Mouse (Mus musculus): ENCODE data around the gene Bnip2. TPM values are rescaled to one million over a fixed set of nuclear protein-coding genes. Genes with fewer than 3 reads are reported as not detected.

The Bnip2 gene
- polyA plus RNA-seq (2014; fragmentation: Nextera tagmentation; extraction: Ambion mirVana) = 131 and 136 TPM in 2 replicates

GRCm38 (mm10) chr9:69989303-69990121 is at the start of gene Bnip2:
Gene Bnip2, plus strand, starts transcription at chr9:69989466.
- ATAC-seq (ENCODE audit: low FRiP score) = peak; percentile 95
- Histone ChIP-seq H3K27me3 (ENCODE audit: control insufficient read depth, insufficient read depth, low read length) (no peaks in the 10 kb centered on the region), H3K4me3 (ENCODE audit: low read depth, low read length) (peak within 1 kb of the TSS; percentile 99), H3K27ac (ENCODE audit: low read depth, low read length) (peak within 1 kb of the TSS; percentile 95), H3K4me2 (peak within 1 kb of the TSS; percentile 59), H3K9ac (ENCODE audit: low read length) (peak within 1 kb of the TSS; percentile 98), H3K4me1 (ENCODE audit: control insufficient read depth, insufficient read depth, low read length) (peaks cover 10% of the 10 kb centered on the region; the same call in 1 of the 2 replicates), H3K36me3 (ENCODE audit: control insufficient read depth, insufficient read depth, low read length) (no peaks in the 10 kb centered on the region), H3K9me3 (ENCODE audit: control insufficient read depth, low read length) (no peaks in the 10 kb centered on the region)
- WGBS = under 1% methylated on average over 75 of the region's 76 CpGs
- DNase-seq (ENCODE audit: low spot score, missing footprints) = peak; percentile 99

GRCm38 (mm10) chr9:69940839-69941490 is 48.3 kb upstream of the Bnip2 start:
- 92% methylated on average over 7 of the region's 7 CpGs for WGBS
- no peak for DNase-seq (ENCODE audit: low spot score, missing footprints)
- Histone ChIP-seq H3K4me3 (ENCODE audit: low read depth, low read length) (no peak overlapping the region), H3K9ac (ENCODE audit: low read length) (no peak overlapping the region), H3K4me2 (no peak overlapping the region), H3K4me1 (ENCODE audit: control insufficient read depth, insufficient read depth, low read length) (no peaks in the 10 kb centered on the region), H3K27ac (ENCODE audit: low read depth, low read length) (no peak overlapping the region), H3K27me3 (ENCODE audit: control insufficient read depth, insufficient read depth, low read length) (no peaks in the 10 kb centered on the region), H3K9me3 (ENCODE audit: control insufficient read depth, low read length) (no peaks in the 10 kb centered on the region), H3K36me3 (ENCODE audit: control insufficient read depth, insufficient read depth, low read length) (no peaks in the 10 kb centered on the region)
- no peak for ATAC-seq (ENCODE audit: low FRiP score)

GRCm38 (mm10) chr9:69941556-69941955 is 47.7 kb upstream of the Bnip2 start:
- Histone ChIP-seq H3K4me2 (no peak overlapping the region), H3K9ac (ENCODE audit: low read length) (no peak overlapping the region), H3K36me3 (ENCODE audit: control insufficient read depth, insufficient read depth, low read length) (no peaks in the 10 kb centered on the region), H3K9me3 (ENCODE audit: control insufficient read depth, low read length) (no peaks in the 10 kb centered on the region), H3K4me1 (ENCODE audit: control insufficient read depth, insufficient read depth, low read length) (no peaks in the 10 kb centered on the region), H3K27me3 (ENCODE audit: control insufficient read depth, insufficient read depth, low read length) (no peaks in the 10 kb centered on the region), H3K27ac (ENCODE audit: low read depth, low read length) (no peak overlapping the region), H3K4me3 (ENCODE audit: low read depth, low read length) (no peak overlapping the region)
- ATAC-seq (ENCODE audit: low FRiP score) (no peak), DNase-seq (ENCODE audit: low spot score, missing footprints) (no peak)
- 81% methylated on average over 6 of the region's 6 CpGs for WGBS

- H3K27ac ChIP-seq (ENCODE audit: low read depth, low read length) = no peak overlapping the region
- no peak overlapping the region for H3K4me2 ChIP-seq
- no peak overlapping the region for H3K4me3 ChIP-seq (ENCODE audit: low read depth, low read length)
- H3K36me3 ChIP-seq (ENCODE audit: control insufficient read depth, insufficient read depth, low read length) = no peaks in the 10 kb centered on the region
- no peaks in the 10 kb centered on the region for H3K4me1 ChIP-seq (ENCODE audit: control insufficient read depth, insufficient read depth, low read length)
- WGBS = 16% methylated on average over 2 of the region's 2 CpGs
- ATAC-seq (ENCODE audit: low FRiP score) (no peak), DNase-seq (ENCODE audit: low spot score, missing footprints) (peak; percentile 87)
- no peaks in the 10 kb centered on the region for H3K27me3 ChIP-seq (ENCODE audit: control insufficient read depth, insufficient read depth, low read length)
- H3K9ac ChIP-seq (ENCODE audit: low read length) = no peak overlapping the region
- H3K9me3 ChIP-seq (ENCODE audit: control insufficient read depth, low read length) = no peaks in the 10 kb centered on the region
Measured at GRCm38 (mm10) chr9:69948964-69949363, 40.3 kb upstream of the Bnip2 start.

GRCm38 (mm10) chr9:69949641-69950040 is 39.6 kb upstream of the Bnip2 start:
- no peak overlapping the region for H3K4me2 ChIP-seq
- H3K9me3 ChIP-seq (ENCODE audit: control insufficient read depth, low read length) = no peaks in the 10 kb centered on the region
- H3K27ac ChIP-seq (ENCODE audit: low read depth, low read length) = no peak overlapping the region
- WGBS = 92% methylated on average over 4 of the region's 4 CpGs
- no peaks in the 10 kb centered on the region for H3K27me3 ChIP-seq (ENCODE audit: control insufficient read depth, insufficient read depth, low read length)
- ATAC-seq (ENCODE audit: low FRiP score) = no peak
- DNase-seq (ENCODE audit: low spot score, missing footprints) = no peak
- no peak overlapping the region for H3K4me3 ChIP-seq (ENCODE audit: low read depth, low read length)
- H3K36me3 ChIP-seq (ENCODE audit: control insufficient read depth, insufficient read depth, low read length) = no peaks in the 10 kb centered on the region
- H3K9ac ChIP-seq (ENCODE audit: low read length) = no peak overlapping the region
- no peaks in the 10 kb centered on the region for H3K4me1 ChIP-seq (ENCODE audit: control insufficient read depth, insufficient read depth, low read length)

- H3K4me3 ChIP-seq (ENCODE audit: low read depth, low read length) = no peak overlapping the region
- ATAC-seq (ENCODE audit: low FRiP score) (no peak), DNase-seq (ENCODE audit: low spot score, missing footprints) (no peak)
- H3K9me3 ChIP-seq (ENCODE audit: control insufficient read depth, low read length) = no peaks in the 10 kb centered on the region; the same call in 1 of the 2 replicates
- no peaks in the 10 kb centered on the region for H3K4me1 ChIP-seq (ENCODE audit: control insufficient read depth, insufficient read depth, low read length)
- 88% methylated on average over 6 of the region's 6 CpGs for WGBS
- no peak overlapping the region for H3K4me2 ChIP-seq
- no peak overlapping the region for H3K27ac ChIP-seq (ENCODE audit: low read depth, low read length)
- H3K27me3 ChIP-seq (ENCODE audit: control insufficient read depth, insufficient read depth, low read length) = no peaks in the 10 kb centered on the region
- H3K36me3 ChIP-seq (ENCODE audit: control insufficient read depth, insufficient read depth, low read length) = no peaks in the 10 kb centered on the region
- H3K9ac ChIP-seq (ENCODE audit: low read length) = no peak overlapping the region
Measured at GRCm38 (mm10) chr9:69961007-69961406, 28.3 kb upstream of the Bnip2 start.

GRCm38 (mm10) chr9:69964370-69964769 is 24.9 kb upstream of the Bnip2 start:
- WGBS = 85% methylated on average over 3 of the region's 3 CpGs
- Histone ChIP-seq H3K4me2 (no peak overlapping the region), H3K9me3 (ENCODE audit: control insufficient read depth, low read length) (no peaks in the 10 kb centered on the region; the same call in 1 of the 2 replicates), H3K4me1 (ENCODE audit: control insufficient read depth, insufficient read depth, low read length) (no peaks in the 10 kb centered on the region), H3K9ac (ENCODE audit: low read length) (no peak overlapping the region), H3K27me3 (ENCODE audit: control insufficient read depth, insufficient read depth, low read length) (no peaks in the 10 kb centered on the region), H3K36me3 (ENCODE audit: control insufficient read depth, insufficient read depth, low read length) (no peaks in the 10 kb centered on the region), H3K27ac (ENCODE audit: low read depth, low read length) (no peak overlapping the region), H3K4me3 (ENCODE audit: low read depth, low read length) (no peak overlapping the region)
- DNase-seq (ENCODE audit: low spot score, missing footprints) (no peak), ATAC-seq (ENCODE audit: low FRiP score) (no peak)

- peak; percentile 84 for DNase-seq (ENCODE audit: low spot score, missing footprints)
- H3K4me3 ChIP-seq (ENCODE audit: low read depth, low read length) = no peak overlapping the region
- no peak overlapping the region for H3K27ac ChIP-seq (ENCODE audit: low read depth, low read length)
- no peaks in the 10 kb centered on the region for H3K27me3 ChIP-seq (ENCODE audit: control insufficient read depth, insufficient read depth, low read length)
- H3K9me3 ChIP-seq (ENCODE audit: control insufficient read depth, low read length) = no peaks in the 10 kb centered on the region
- 87% methylated on average over 1 of the region's 1 CpGs for WGBS
- H3K4me2 ChIP-seq = no peak overlapping the region
- H3K9ac ChIP-seq (ENCODE audit: low read length) = no peak overlapping the region
- H3K4me1 ChIP-seq (ENCODE audit: control insufficient read depth, insufficient read depth, low read length) = peaks cover 3% of the 10 kb centered on the region; the same call in 1 of the 2 replicates
- ATAC-seq (ENCODE audit: low FRiP score) = no peak
- H3K36me3 ChIP-seq (ENCODE audit: control insufficient read depth, insufficient read depth, low read length) = no peaks in the 10 kb centered on the region
Measured at GRCm38 (mm10) chr9:69985526-69985925, 3.7 kb upstream of the Bnip2 start.

GRCm38 (mm10) chr9:69986063-69986462 is 3.2 kb upstream of the Bnip2 start:
- no peaks in the 10 kb centered on the region for H3K27me3 ChIP-seq (ENCODE audit: control insufficient read depth, insufficient read depth, low read length)
- H3K9me3 ChIP-seq (ENCODE audit: control insufficient read depth, low read length) = no peaks in the 10 kb centered on the region
- peak; percentile 51 for DNase-seq (ENCODE audit: low spot score, missing footprints)
- H3K4me1 ChIP-seq (ENCODE audit: control insufficient read depth, insufficient read depth, low read length) = peaks cover 8% of the 10 kb centered on the region; the same call in 1 of the 2 replicates
- no peak overlapping the region for H3K4me2 ChIP-seq
- no peak overlapping the region for H3K9ac ChIP-seq (ENCODE audit: low read length)
- 85% methylated on average over 10 of the region's 10 CpGs for WGBS
- no peak overlapping the region for H3K27ac ChIP-seq (ENCODE audit: low read depth, low read length)
- no peaks in the 10 kb centered on the region for H3K36me3 ChIP-seq (ENCODE audit: control insufficient read depth, insufficient read depth, low read length)
- no peak for ATAC-seq (ENCODE audit: low FRiP score)
- H3K4me3 ChIP-seq (ENCODE audit: low read depth, low read length) = no peak overlapping the region

Data from midbrain, embryonic 11.5 days (tissue).